Mouse (Mus musculus): ENCODE results near the gene Rhbdd3. TPM values are rescaled to one million over a fixed set of nuclear protein-coding genes. Genes with fewer than 3 reads are reported as not detected.

Rhbdd3 gene
- 17.5 and 20.1 TPM in 2 replicates for polyA plus RNA-seq (2012; rRNA removed)

- DNase-seq (ENCODE audit: low spot score) = peak; percentile 99
Observed at GRCm38 (mm10) chr11:5098736-5099542, at the start of gene Rhbdd3, which contains the start of gene Ewsr1. Gene Rhbdd3 (plus strand): TSS chr11:5098926. Gene Ewsr1 (minus strand): TSS chr11:5099266.

- no peak for DNase-seq (ENCODE audit: low spot score)
Observed at GRCm38 (mm10) chr11:5051629-5052028, 47.1 kb upstream of the Rhbdd3 start.

GRCm38 (mm10) chr11:5052200-5052854, 46.4 kb upstream of the Rhbdd3 start:
- DNase-seq (ENCODE audit: low spot score) = no peak

GRCm38 (mm10) chr11:5054151-5054550, 44.6 kb upstream of the Rhbdd3 start:
- no peak for DNase-seq (ENCODE audit: low spot score)

GRCm38 (mm10) chr11:5054874-5055273, 43.9 kb upstream of the Rhbdd3 start:
- DNase-seq (ENCODE audit: low spot score) = no peak

GRCm38 (mm10) chr11:5055945-5056938, 42.5 kb upstream of the Rhbdd3 start:
- no peak for DNase-seq (ENCODE audit: low spot score)

- no peak for DNase-seq (ENCODE audit: low spot score)
Observed at GRCm38 (mm10) chr11:5057064-5057463, 41.7 kb upstream of the Rhbdd3 start.

- DNase-seq (ENCODE audit: low spot score) = no peak
Observed at GRCm38 (mm10) chr11:5057541-5057855, 41.2 kb upstream of the Rhbdd3 start.

GRCm38 (mm10) chr11:5057856-5058641, 40.7 kb upstream of the Rhbdd3 start, which contains the start of gene Rasl10a:
Gene Rasl10a (plus strand): TSS chr11:5058128.
- no peak for DNase-seq (ENCODE audit: low spot score)

- DNase-seq (ENCODE audit: low spot score) = no peak
Observed at GRCm38 (mm10) chr11:5058783-5059182, 39.9 kb upstream of the Rhbdd3 start.

GRCm38 (mm10) chr11:5059230-5059629, 39.5 kb upstream of the Rhbdd3 start:
- no peak for DNase-seq (ENCODE audit: low spot score)

GRCm38 (mm10) chr11:5059704-5060156, 39.0 kb upstream of the Rhbdd3 start:
- no peak for DNase-seq (ENCODE audit: low spot score)

- no peak for DNase-seq (ENCODE audit: low spot score)
Observed at GRCm38 (mm10) chr11:5060756-5061412, 37.8 kb upstream of the Rhbdd3 start.

- peak; percentile 95 for DNase-seq (ENCODE audit: low spot score)
Observed at GRCm38 (mm10) chr11:5061413-5062139, 37.1 kb upstream of the Rhbdd3 start.

- DNase-seq (ENCODE audit: low spot score) = no peak
Observed at GRCm38 (mm10) chr11:5062326-5062725, 36.4 kb upstream of the Rhbdd3 start.

GRCm38 (mm10) chr11:5062860-5063505, 35.7 kb upstream of the Rhbdd3 start:
- no peak for DNase-seq (ENCODE audit: low spot score)

- DNase-seq (ENCODE audit: low spot score) = peak; percentile 48
Observed at GRCm38 (mm10) chr11:5063561-5064281, 35.0 kb upstream of the Rhbdd3 start.

GRCm38 (mm10) chr11:5064282-5065055, 34.3 kb upstream of the Rhbdd3 start:
- no peak for DNase-seq (ENCODE audit: low spot score)

Measured in urinary bladder, adult 2 months (tissue).